Mouse (Mus musculus) cerebellum, adult 2 months (tissue): ENCODE data around the gene Snx8.

ENCODE experiments used
- CTCF ChIP-seq: fragments of 200-500 bp; IDR thresholded peaks from 2 replicates; pipeline ENCODE4 v1.5.1; 2011; ENCODE audit warnings: low read depth, mild to moderate bottlenecking, control low read depth, low read length, moderate library complexity, borderline replicate concordance; ENCODE audit not compliant: insufficient read depth
- POLR2A ChIP-seq: fragments of 200-500 bp; IDR thresholded peaks from 2 replicates; pipeline ENCODE4 v1.6.1; 2011; ENCODE audit warnings: low read length, control low read depth, borderline replicate concordance; ENCODE audit not compliant: insufficient read depth

GRCm38 (mm10) chr5:140387816-140388510 lies 1.1 kb downstream of the Snx8 start:
- no peak for TF ChIP-seq CTCF
- TF ChIP-seq POLR2A: no peak
